Mouse (Mus musculus): ENCODE data around the gene Nsf. TPM values are rescaled to one million over a fixed set of nuclear protein-coding genes. Genes with fewer than 3 reads are reported as not detected.

Gene Nsf
- polyA plus RNA-seq, 2 experiments from 2014 or later = 69.0 to 94.8 TPM

Other genes starting within 250 kb of the Nsf start
- not detected for gene Wnt9b, start 204.2 kb downstream of the Nsf start, polyA plus RNA-seq (2017; shearing (Covaris generic))
- 1 to 10 TPM; 2.4 to 3.8 TPM for gene Wnt3, start 179.9 kb downstream of the Nsf start, polyA plus RNA-seq (2017; shearing (Covaris generic))
- gene Arf2, start 12.7 kb upstream of the Nsf start, polyA plus RNA-seq (2017; shearing (Covaris generic)) = 10 to 100 TPM; 10.8 to 18.2 TPM
- gene Crhr1, start 178.8 kb upstream of the Nsf start, polyA plus RNA-seq (2017; shearing (Covaris generic)) = not detected
- not detected for gene Sppl2c, start 232.3 kb upstream of the Nsf start, polyA plus RNA-seq (2017; shearing (Covaris generic))